21 mouse cellular contexts compared by ENCODE assay signal in genomic region chr4:149442436-149442835, GRCm38 (mm10). TPM values are rescaled to one million over a fixed set of nuclear protein-coding genes. Genes with fewer than 3 reads are reported as not detected.
DNase-seq lines count a peak whose midpoint lies in the region; ATAC-seq lines count a peak whose summit lies in the region.
"Had no signal": no experiment of that assay in that cellular context is flagged by ENCODE, and none has a peak within 500 bp of the region (broad histone marks: within the 10 kb centered on the region; RNA-seq: fewer than 3 reads in every experiment).

No protein-coding gene starts in this region.

- DNase-seq in heart, adult 9 months (ENCODE audit: low spot score in 2 of 2): peak; percentile 34 to 42
- DNase-seq in heart, postnatal 25 days (ENCODE audit: low spot score): no peak
- DNase-seq in 3134 (ENCODE audit: extremely low read depth, insufficient read length, low spot score) (peak; percentile 56), NIH3T3 (ENCODE audit: low read depth) (peak; percentile 79)
- peak; percentile 39 for DNase-seq in heart, postnatal 4 days
- DNase-seq in adrenal gland, postnatal 4 days (ENCODE audit: low spot score in 2 of 2): no peak
- DNase-seq in urinary bladder, postnatal 10 days (ENCODE audit: low spot score): no peak
- DNase-seq: adrenal gland, adult 2 months; cerebellum, postnatal 10 days; kidney, postnatal 14 days; right cerebral cortex, postnatal 14 days; thymus, adult 2 months had no signal

- no peak for ATAC-seq in CD4-positive, CD25-positive, alpha-beta regulatory T cell, adult 4 months
- ATAC-seq: forebrain, embryonic 13.5 days; inflammation-experienced regulatory T-cells, adult 6 months had no signal

- intact Hi-C loops in heart, postnatal 25 days (cut with DNase I): loop anchor here (5.0 kb wide), 1 partner anchor 70 kb away; no protein-coding TSS in a partner anchor

RNA-seq across cellular contexts. Expression of gene Rbp7, which starts 12.3 kb away (rescaled TPM):
- total RNA-seq in heart, postnatal 25 days (2021): 10 to 100 TPM; 54.3 to 65.7 TPM
- 10 to 100 TPM; 38.9 to 39.6 TPM for total RNA-seq in heart, postnatal 4 days (2021)
- total RNA-seq in adrenal gland, postnatal 4 days (2021): 10 to 100 TPM; 12.6 to 19.8 TPM
- not detected for polyA plus RNA-seq in CD4-positive, CD25-positive, alpha-beta regulatory T cell, adult 4 months (2017; shearing (Covaris generic))
- total RNA-seq: layer of hippocampus, postnatal 10 days; left cerebral cortex, postnatal 14 days had no signal
- polyA plus RNA-seq: embryonic facial prominence, embryonic 11.5 days; forebrain, embryonic 13.5 days; inflammation-experienced regulatory T-cells, adult 6 months; liver, embryonic 14.5 days; midbrain, embryonic 10.5 days had no signal

RNA-seq across cellular contexts. Expression of gene Ube4b, which starts 15.9 kb away (rescaled TPM):
- total RNA-seq in heart, postnatal 25 days (2021): 10 to 100 TPM; 48.6 to 49.0 TPM
- 10 to 100 TPM; 59.9 to 61.8 TPM for total RNA-seq in heart, postnatal 4 days (2021)
- 10 to 100 TPM; 89.1 to 92.6 TPM for total RNA-seq in adrenal gland, postnatal 4 days (2021)
- polyA plus RNA-seq in CD4-positive, CD25-positive, alpha-beta regulatory T cell, adult 4 months (2017; shearing (Covaris generic)): 10 to 100 TPM; 18.9 to 19.2 TPM

RNA-seq across cellular contexts. Expression of gene Tmem274, which starts 34.7 kb away (rescaled TPM):
- total RNA-seq in heart, postnatal 25 days (2021): not detected
- not detected for total RNA-seq in heart, postnatal 4 days (2021)
- total RNA-seq in adrenal gland, postnatal 4 days (2021): not detected
- under 1 TPM in 1 of 2 experiments, not detected in 1; 0.73 TPM for polyA plus RNA-seq in CD4-positive, CD25-positive, alpha-beta regulatory T cell, adult 4 months (2017; shearing (Covaris generic))
- total RNA-seq: adrenal gland, adult 2 months; heart, postnatal 14 days; layer of hippocampus, postnatal 10 days; left cerebral cortex, postnatal 14 days had no signal
- polyA plus RNA-seq: adrenal gland, adult 2 months; embryonic facial prominence, embryonic 11.5 days; liver, embryonic 14.5 days; thymus, adult 2 months had no signal

RNA-seq across cellular contexts. Expression of gene Nmnat1, which starts 42.6 kb away (rescaled TPM):
- 10 to 100 TPM; 29.7 to 30.7 TPM for total RNA-seq in heart, postnatal 25 days (2021)
- total RNA-seq in heart, postnatal 4 days (2021): 10 to 100 TPM; 12.7 to 14.8 TPM
- 10 to 100 TPM; 10.1 to 12.3 TPM for total RNA-seq in adrenal gland, postnatal 4 days (2021)
- polyA plus RNA-seq in CD4-positive, CD25-positive, alpha-beta regulatory T cell, adult 4 months (2017; shearing (Covaris generic)): 1 to 10 TPM; 7.3 to 8.2 TPM

RNA-seq across cellular contexts. Expression of gene Lzic, which starts 42.6 kb away (rescaled TPM):
- total RNA-seq in heart, postnatal 25 days (2021): 10 to 100 TPM; 55.2 to 64.3 TPM
- total RNA-seq in heart, postnatal 4 days (2021): 10 to 100 TPM; 43.4 to 46.8 TPM
- total RNA-seq in adrenal gland, postnatal 4 days (2021): 10 to 100 TPM; 35.3 to 37.4 TPM
- 10 to 100 TPM; 29.0 to 43.3 TPM for polyA plus RNA-seq in CD4-positive, CD25-positive, alpha-beta regulatory T cell, adult 4 months (2017; shearing (Covaris generic))

Comparison
In these comparisons a context has a peak if more than half of its experiments do, and no peak if none do; other contexts are left out.
1. DNase-seq: peak in heart, adult 9 months (2 of 2), 3134 (single experiment), NIH3T3 (single experiment) and heart, postnatal 4 days (single experiment); none in heart, postnatal 25 days (single experiment), adrenal gland, postnatal 4 days (0 of 2) and urinary bladder, postnatal 10 days (single experiment).